Mouse (Mus musculus) effector memory CD4-positive, alpha-beta T cell, adult 5 months (primary cell): Measurements from ENCODE around the gene Fam217a. TPM values are rescaled to one million over a fixed set of nuclear protein-coding genes. Genes with fewer than 3 reads are reported as not detected.

Experiments used
- polyA plus RNA-seq: library from polyadenylated mRNA; unstranded; fragments of 100-300 nt; shearing (Covaris generic); gene quantifications from one replicate; pipeline ENCODE4 v1.2.1, GENCODE M21; 2017

Fam217a gene
- not detected for polyA plus RNA-seq

GRCm38 (mm10) chr13:34924210-34924609 lies at the start of gene Fam217a, which contains the start of gene 4933417A18Rik:
TSS of gene Fam217a (minus strand) at chr13:34924310.
TSS of gene 4933417A18Rik (plus strand) at chr13:34924409.

DNA sequence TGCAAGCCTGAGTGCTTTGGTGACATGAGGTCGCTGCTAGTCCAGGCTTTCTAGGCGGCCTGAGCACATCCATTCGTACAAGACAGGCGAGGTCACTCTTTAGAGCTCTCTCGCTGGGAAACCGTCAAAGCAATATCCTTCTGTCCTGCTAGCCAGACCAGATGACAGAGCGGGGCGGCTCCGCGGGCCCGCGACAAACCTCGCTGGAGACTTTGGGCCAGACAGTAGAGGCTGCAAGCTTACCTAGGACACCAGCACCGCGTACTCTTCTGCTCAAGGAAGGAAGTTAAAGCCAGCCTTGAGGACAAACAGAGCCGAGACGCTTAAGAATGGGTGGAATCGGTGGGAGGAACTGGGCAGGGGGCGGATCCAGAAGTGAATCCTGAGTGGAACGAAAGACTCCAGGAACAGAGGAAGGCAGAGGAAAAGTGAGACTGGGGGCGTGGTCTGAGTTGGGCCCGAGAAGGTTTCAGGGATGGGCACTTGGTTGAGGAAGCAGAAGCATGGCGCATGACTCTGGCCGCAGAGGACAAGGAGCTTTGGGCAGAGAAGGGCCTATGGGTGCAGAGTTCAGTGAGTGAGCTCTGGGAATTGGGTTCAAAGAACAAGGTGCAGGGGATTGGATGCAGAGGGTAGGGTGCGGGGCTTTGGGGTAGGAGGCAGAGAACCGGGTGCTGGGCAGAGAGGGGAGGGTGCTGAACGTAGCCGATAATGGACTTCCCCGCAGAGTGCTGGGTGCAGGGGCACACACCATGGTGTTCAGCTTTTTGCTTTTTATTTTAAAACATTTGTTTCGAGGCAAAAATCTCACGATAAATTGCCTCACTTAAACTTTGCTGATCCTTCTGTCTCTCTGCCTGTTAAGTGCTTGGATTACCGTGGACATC lies 39.6 kb upstream of the Fam217a start, which contains the start of gene Eci3:
Eci3 (minus strand) TSS at position 300 of the 887 bp plus-strand sequence.

GRCm38 (mm10) chr13:34875166-34875710 lies 48.9 kb downstream of the Fam217a start, which contains the start of gene Prpf4b:
TSS of gene Prpf4b (plus strand) at chr13:34875302.

Other genes with a start within 250 kb of the Fam217a start
- not detected for gene Fam50b, start 189.5 kb downstream of the Fam217a start, polyA plus RNA-seq
- gene Prpf4b, start 49.0 kb downstream of the Fam217a start, polyA plus RNA-seq: 80.2 TPM
- gene 4933417A18Rik, start 99 bp upstream of the Fam217a start, polyA plus RNA-seq: not detected
- gene Eci3, start 39.5 kb upstream of the Fam217a start, polyA plus RNA-seq: not detected
- 31.2 TPM for gene Eci2, start 102.8 kb upstream of the Fam217a start, polyA plus RNA-seq